Mouse (Mus musculus): ENCODE measurements around the gene Wars. TPM values are rescaled to one million over a fixed set of nuclear protein-coding genes. Genes with fewer than 3 reads are reported as not detected.
"Not testable (repeated sequence)": the region's sequence is repeated elsewhere in the genome, so short reads cannot be mapped to it uniquely, and the experiment has no call there.

The Wars gene
- total RNA-seq, 1 experiment from 2014 or later: 64.0 TPM

DNA sequence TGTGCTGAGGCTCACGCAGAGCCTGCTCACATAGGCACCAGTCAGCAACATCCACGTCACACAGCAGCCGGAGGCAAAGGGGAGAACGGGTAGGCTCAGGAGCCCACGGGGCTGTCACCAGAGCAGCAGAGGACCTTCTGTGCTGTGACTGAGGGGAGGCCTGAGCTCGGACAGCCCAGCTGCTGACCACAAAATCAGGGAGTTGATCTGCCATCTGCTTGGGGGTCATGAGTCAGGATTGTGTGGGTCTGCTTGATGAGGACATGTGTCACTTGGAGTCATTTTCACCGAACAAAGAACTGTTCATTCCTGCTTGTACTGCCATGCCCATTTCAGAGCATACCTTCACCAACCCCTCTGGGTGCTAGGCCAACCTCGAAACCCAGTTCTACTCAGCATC lies 37.8 kb downstream of the Wars start:
- no peak for DNase-seq

DNA sequence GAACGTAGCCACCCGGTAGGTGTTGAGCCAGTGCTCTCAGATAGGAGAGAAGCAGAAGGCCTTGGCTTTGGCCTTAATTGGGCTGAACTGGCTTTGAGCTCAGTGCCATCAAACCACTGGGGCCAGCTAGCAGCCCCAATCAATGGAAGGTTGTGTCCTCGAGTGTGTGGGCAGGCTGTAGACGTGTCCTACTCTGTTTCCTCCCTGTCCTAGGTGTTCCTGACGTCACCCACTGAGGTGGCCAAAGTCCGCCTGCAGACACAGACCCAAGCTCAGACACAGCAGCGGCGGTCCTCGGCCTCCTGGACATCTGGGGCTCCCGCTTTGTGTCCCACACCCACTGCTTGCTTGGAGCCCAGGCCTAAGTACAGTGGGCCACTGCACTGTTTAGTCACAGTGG lies 38.9 kb downstream of the Wars start:
- DNase-seq: no peak

DNA sequence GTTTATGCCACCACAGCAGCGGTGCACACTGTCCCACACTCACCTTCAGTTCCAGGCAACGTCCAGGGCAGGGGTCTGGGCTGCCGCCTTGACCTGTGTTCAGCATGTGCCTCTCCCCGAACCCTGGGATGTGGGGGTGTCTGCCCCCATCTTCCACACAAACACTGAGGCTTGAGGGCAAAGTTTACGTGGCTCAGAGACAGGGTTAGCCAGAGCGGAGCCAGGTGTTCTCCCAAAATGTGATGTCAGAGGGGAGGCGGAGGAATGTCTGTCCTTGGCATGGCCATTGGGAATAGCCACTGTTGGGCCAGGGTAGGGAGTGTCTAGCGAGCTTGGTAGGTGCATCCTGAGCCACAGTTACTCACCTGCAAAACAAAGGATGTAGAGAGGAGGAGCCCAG lies 41.2 kb downstream of the Wars start:
- no peak for DNase-seq

DNA sequence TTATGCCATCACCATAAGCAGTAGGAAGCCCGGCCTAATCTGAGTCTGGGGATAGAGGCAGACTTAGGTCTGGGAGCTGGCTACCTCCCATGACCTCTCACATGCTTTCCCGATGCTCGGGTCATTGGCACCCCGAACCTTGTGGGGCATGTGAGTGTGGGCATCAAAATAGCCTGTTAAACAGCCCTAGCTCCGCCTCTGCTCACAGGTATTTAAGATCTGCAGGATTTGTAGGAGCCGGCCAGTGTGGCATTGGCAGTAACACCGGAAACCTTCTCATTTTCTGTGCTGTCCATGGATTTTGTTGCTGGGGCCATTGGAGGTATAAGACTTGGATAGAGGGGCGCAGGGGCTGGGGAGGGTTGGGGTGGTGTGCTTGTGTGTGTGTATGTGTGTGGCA lies 43.1 kb downstream of the Wars start:
- no peak for DNase-seq

DNA sequence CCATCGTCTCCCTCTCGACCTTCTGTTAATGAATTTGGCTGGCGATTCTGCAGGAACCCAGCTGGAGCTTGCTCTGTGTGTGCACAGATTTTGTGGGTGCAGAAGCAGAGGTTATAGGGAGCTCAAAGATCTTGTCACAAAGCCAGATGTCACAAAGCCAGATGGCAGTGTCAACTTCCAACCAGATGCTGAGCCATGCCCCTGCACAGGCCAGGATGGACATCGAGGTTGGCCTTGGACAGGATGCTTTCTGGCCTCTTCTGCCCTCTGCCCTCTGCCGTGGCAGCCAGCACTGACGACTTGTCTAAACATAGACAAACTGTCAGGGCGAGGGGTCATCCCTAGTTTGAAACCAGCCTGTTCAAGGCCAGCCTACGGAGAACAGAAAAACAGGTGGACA lies 43.8 kb downstream of the Wars start:
- DNase-seq: no peak

DNA sequence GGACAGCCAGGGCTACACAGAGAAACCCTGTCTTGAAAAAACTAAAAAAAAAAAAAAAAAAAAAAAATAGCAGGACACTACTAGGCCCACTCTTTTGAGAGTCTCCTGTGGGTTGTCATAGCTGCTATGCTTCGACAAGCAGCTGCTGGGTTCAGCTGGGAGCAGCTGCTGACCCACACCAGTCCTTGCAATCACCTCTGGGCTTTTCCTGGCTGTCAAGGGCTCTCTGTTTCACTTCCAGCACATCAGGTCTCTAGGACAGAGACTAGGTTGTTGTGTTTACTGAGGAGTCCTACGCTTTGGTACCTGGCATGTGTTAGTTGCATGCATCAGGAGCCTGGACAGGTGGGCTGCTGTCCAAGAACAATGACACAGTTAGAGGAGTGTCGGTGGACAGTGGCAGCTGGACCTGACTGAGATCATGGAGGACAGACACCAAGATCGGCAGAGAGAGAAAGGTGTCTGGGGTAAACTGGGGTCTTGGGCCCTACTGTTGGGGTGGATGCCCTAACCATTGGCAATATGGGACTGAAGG lies 44.4 kb downstream of the Wars start:
- DNase-seq: no peak

DNA sequence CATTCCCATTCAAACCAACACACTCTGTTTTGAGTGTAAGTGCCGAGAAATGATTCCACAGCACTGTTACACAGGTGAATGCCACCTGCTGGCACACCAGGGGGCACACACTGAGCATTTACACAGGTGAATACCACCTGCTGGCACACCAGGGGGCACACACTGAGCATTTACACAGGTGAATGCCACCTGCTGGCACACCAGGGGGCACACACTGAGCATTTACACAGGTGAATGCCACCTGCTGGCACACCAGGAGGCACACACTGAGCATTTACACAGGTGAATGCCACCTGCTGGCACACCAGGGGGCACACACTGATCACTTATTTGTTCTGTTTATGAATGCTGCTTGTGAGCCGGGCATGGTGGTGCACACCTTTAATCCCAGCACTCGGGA lies 45.9 kb downstream of the Wars start:
- not testable (repeated sequence) for DNase-seq

DNA sequence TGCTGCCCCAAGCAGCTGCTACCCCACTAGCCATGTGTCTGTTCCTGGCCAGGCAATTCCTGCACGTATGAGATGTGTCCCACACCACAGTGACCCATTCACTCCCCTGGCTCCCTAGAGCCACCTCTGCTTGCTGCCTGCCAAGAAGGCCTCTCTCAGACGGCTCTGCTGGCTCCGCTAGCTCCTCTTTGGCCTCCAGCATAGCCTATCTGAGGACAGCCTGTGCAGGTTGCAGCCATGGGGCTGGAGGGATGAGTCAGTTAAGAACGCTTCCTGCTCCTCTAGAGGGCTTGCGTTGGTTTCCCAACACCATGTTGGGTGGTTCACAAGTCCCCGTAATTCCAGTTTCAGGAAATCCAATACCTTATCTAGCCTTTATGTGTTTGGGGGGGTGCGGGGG lies 51.3 kb downstream of the Wars start:
- no peak for DNase-seq

DNA sequence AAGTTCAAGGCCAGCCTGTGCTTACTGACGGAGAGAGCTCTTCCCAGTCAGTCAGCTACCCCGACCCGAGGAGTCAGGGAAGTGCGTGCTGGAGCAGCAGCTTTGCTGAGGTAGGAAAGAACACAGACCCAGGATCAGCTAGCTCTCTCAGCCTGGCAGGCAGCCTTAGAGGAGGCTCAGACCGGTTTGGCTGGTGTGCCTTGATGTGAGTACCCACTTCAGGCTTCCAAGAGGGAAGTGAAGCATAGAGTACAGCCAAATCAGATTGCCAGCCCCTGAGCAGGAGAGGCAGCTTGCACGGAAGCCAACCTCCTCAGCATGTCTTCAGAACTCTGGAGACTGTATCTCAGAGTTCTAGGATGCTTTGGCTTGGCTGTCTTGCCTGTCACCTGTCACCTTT lies 52.8 kb downstream of the Wars start:
- no peak for DNase-seq

DNA sequence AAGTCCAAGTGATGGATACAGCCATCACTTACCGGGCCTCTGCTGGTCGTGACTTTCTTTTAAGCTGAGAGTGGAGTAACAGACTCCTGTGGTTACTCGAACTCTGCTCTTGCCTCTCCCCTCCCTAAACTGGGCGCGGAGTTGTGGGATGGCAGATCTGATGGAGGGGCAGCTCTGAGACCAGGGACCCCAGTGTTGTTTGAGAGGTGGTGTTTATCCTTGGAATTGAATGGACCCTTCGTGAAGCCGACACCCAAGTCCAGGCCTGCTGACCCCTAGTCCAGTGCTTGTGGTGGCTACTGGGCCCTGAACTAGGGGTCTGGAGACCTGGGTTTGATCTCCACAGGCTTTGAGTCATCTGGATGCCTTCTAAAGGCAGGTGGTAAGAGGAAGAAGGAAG lies 57.3 kb downstream of the Wars start:
- DNase-seq: no peak

DNA sequence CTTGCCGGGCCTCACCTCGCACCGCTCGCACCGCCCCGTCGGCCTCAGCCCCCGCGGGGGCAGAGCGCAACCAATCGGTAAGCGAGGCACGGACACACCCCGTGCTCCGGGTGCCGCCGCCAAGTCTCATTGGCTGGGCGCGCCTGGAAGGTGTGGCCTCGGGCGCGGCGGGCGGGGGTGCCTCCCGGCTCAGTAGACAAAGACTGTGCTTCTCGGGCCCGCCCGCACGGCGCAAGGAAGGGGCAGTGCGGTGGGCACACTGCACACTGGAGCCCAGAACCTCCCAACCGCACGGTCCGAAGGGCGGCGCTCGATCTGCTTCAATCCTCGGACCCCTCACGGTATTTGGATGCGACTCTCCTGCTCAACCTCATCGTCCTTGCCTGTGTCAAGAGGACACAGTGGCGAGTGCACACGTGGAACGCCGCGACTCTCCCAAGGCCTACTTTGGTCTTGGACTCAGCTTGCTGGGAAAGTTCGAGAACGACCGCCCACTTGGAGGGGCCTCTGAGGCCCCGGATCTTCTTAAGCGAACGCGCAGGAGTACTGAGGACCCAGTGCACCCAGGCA lies 58.0 kb downstream of the Wars start, which contains the start of the genes Slc25a29 and Slc25a47:
Gene Slc25a29 (minus strand): TSS at position 44 of the 570 bp plus-strand sequence.
Gene Slc25a47 (plus strand): TSS at position 207 of the 570 bp plus-strand sequence.
- DNase-seq: peak; percentile 97

DNA sequence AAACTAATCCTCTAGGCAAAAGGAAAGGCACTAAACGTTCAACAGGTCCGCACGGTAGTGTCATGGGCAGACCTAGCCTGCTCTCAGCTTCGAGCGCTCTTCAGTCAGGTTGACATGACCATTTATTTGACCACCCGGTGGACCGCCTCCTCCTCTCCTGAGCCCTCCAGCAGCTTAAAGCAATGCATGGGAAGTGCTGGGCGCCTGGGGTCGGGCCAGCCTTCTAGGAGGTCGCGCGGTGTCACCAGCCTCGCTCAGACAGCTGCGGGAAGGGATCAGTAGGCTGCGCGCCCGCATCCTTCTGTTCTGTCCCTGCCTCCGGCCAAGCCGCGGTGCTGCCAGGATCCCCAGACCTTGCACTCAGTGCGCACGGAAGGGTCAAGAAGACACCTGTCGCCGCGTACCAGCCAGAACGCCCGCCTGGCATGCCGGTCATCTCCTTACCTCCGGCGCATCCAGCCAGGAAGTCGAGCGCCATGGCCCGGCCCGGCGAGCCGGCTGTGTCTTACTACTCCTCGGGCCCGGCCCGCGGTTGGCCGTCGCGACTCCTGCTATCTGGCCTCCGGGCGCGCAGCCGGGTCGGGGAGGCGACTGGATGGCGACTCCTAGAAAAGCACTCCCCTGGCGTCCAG lies 58.6 kb downstream of the Wars start:
- DNase-seq: no peak

DNA sequence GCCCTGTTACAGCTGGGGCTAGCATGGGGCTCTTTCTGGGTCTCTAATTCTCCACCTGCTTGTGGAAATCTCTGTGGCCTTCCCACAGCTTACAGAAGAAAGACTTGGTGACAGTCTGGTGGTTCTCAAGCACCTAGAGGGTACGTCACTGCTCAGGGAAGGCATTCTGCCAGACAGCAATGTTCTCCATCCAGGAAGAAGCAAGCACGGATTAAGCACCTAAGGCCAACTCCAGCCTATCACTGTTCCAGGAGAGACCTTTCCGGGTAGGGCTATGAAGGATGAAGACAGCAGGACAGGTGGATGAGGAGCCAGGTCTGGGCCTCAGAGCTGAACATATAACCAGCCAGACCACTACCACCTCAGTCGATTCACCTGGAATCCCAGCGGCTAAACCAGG lies 59.2 kb downstream of the Wars start:
- DNase-seq: no peak

DNA sequence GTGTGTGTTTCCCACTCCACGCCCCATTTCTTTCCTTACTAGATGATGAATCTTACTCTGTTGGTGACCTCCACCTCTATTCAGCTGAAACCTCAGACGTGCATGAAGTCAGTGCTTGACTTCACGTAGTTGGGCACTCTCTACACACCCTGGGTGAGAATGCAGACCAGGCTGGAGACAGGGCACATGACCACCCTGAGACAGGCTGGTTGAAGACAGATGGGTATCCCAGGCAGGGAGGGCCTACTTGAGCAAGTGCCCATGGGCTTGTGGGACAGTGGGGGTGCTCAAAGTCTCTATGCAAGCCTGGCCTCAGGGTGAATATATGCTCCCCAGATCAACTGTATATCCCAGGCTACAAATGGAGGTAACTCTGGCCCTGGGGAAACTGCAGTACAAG lies 59.6 kb downstream of the Wars start:
- no peak for DNase-seq

DNA sequence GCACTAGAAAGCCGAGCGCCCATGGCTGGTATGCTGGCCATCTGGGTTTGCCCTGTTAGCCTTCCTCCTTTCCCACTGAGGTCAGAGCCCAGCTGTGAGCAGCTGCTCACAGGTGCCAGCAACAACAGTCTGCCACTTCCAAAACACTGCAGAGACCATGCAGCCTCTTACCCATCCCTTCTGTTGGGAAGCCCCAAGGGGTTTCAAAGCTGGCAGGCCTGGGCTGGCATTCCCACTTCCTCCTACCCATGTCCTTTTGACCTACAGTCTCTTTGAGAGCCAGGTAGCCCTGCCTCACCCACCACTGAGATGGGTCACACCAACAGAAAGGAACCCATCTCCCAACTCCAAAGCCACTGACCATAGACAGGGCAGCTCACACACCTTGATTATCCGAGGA lies 60.6 kb downstream of the Wars start:
- no peak for DNase-seq

DNA sequence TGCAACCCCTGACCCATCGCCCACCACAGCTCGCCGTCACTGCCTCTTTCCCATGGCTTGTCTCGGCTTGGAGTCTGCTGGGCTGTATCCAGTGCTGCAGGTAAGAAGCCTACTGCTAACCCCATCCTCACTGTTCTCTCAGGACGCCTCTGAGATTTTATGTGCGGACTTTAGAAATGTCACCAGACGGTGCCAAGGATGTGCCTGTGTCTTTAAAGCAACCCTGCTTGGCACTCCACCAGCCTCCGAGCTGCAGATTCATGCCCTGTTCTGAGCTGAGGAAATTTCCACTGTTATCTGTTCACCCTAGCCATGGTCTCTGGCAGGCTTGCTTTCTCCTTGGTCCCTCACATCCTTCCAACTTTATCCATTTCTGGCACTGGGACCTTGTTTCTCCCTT lies 61.1 kb downstream of the Wars start:
- peak; percentile 80 for DNase-seq

DNA sequence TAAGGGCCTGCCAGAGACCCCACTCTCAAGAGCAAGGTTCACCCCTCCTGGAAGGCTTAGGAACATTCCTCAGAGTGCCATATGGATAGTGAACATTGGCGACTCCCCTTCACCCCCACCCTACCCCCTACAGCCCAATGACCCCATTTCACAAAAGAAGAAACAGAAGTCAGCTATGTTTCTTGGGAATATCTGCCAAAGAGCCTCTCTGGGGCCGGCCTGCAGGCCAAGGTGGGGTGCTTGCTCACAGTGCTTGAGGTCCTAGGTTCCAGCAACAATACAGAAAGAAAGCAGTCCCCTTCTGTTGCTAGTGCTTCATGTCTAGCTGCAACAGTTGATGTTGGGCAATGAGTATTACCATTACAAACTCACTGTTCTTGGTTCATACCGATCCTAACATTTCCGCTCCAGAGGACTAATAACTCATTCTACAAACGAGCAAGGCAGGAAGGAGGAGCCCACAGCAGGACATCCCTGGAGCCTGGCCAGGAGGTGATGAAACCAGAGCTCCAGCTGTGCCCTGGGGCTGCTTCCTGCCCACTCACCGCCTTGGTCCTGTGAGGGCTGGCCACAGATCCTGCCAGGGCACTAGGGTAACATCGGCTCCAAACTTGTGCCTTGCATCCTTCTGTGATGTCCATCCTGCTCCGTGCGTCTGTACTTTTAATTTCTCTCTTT lies 61.9 kb downstream of the Wars start:
- DNase-seq: peak; percentile 96

DNA sequence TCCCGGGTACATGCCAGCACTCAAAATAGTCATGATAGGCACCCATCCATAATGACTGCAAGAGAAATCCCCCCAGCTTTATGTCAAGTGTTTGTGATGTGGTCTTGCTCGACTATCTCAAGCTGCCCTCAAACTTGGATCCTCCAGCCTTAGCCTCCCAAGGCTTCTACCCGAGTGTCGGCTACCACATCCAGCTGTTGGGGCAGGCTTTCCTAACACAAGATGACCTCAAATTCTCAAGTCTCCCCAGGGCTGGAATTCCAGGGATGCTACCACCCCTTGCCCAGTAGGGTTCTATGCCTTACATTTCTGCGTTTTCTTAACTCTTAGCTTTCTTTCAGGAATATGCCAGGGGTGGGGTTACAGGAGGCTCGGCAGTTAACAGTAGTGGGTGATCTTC lies 63.6 kb downstream of the Wars start:
- DNase-seq: no peak

DNA sequence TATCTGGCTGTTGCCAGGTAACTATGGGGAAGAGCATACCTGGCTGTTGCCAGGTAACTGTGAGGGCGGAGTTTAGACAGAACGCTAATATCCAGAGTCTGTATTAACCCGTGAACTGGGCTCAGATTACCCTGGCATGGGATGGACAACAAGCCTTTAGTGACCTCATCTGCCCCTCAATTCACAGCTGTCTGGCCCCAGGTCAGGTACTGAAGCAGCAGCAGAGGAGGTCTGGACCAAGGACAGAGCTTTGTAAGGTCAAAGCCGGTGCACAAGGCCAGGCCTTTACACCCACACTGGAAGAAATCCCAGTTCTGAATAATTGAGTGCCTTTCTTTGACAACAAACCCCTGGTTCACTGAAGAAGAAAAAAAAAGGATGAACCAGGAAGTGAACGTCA lies 64.3 kb downstream of the Wars start:
- no peak for DNase-seq

DNA sequence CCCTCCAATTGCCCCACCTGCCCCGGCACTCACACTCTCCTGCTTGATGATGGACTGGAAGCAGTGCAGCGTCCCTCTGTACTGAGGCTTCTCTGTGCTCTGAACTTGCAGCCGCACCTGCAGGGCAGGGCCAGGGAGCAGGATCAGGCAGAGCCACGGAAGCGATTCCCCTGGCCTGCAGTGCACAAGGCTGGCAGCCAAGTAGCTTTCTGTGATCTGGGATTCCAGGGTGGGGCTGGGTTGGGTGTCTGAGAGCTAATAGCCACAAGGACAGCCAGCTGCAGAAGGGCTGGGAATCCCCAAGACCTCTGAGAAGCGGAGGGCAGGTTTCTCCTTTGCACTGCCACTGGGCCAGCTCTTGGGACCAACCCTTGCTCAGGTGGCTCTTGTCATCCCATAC lies 66.3 kb downstream of the Wars start:
- DNase-seq: no peak

DNA sequence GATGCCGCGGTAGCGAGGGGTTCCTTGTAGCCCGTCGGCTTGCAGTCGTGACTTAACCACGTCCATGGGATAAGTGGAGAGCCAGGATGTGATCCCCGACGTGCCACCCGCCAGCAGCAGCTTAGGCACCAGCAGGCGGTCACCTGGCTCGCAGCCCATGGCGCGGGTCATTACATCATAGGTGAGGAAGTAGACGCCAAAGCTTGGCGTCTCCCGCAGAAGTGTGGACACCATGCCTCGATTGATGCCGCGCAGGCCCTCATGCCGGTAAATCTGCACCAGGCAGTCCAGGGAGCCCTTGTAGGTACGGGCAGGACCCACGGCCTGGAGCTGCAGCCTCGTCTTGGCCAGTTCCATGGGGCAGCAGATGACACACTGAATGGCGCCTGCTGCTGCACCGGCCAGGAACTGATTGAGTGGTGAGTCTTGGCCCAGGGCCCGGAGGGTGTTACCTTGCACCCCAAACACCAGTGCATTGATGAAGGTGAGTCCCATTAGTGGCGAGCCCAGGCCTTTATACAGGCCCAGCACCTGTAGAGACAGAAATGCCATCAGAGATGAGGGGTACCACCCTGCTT lies 66.9 kb downstream of the Wars start:
- no peak for DNase-seq

DNA sequence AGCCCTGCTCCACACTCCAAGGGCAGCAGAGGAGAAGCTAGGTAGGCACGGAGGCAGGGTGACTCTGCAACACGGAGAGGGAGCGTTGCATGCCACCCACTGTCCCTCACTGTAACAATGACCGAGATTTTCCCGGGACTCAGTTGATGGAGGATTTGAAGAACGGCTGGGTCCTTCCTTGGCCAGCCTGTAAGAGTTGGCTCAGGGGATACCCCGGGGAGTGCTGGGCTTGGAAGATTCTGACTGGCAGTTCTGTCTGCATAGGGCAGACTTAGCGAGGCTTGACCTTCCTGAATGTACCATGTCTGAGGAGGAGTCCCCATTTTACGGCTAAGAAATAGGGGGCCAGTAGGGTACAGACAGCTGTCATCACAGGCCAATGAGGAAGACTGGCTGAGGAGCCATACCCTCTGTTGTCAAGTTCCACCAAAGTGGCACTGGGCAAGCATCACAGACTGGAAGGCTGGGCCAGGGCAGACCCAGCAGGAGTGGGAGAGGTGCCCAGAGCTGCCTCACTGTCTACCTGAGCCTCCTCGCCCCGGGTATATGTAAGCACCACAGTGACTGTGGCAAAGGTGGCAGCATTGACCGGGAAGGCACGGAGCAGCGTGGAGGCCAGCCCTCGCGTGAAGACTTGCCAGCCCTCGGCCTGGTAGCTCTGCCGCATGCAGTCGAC lies 67.6 kb downstream of the Wars start:
- DNase-seq: no peak
